Mouse (Mus musculus) lung, adult 2 months (tissue): ENCODE measurements around the gene Elavl1.

Source experiments
- CTCF ChIP-seq: fragments of 200-500 bp; IDR thresholded peaks from 2 replicates; pipeline ENCODE4 v1.5.1; 2011; ENCODE audit warnings: mild to moderate bottlenecking, low read length, control low read depth; ENCODE audit not compliant: insufficient read depth
- POLR2A ChIP-seq: fragments of 200-500 bp; IDR thresholded peaks from 2 replicates; pipeline ENCODE4 v1.6.1; 2011; ENCODE audit warnings: low read depth, mild to moderate bottlenecking, control low read depth, low read length, borderline replicate concordance; ENCODE audit errors: extremely low read depth

DNA sequence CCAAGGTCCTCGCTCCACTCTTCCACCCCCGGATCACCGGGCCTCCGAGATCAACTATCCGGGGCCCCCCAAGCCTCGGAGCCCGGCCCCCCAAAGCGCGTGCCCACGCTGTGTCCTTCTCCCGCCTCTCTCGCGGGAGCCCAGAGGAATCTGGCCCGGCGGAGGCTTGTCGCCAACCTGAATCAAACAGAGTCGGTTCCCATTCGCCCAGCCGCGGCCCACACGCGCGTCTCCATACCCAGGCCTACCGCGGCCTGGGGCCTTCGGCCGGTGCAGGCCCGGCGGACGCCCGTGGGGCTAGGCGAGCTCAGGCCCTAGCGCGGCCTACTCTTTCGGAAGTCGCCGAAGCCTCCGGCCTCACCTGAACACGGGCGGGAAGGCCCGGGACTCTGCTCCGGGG, 688 bp downstream of the Elavl1 start:
- TF ChIP-seq CTCF (no peak), POLR2A (no peak)
